Mouse (Mus musculus): ENCODE measurements around the gene Icam5.
"Not testable (repeated sequence)": the region's sequence is repeated elsewhere in the genome, so short reads cannot be mapped to it uniquely, and the experiment has no call there.

- TF ChIP-seq CTCF (IDR thresholded peaks at IDR 0.05; ENCODE audit: low read depth, low read length); POLR2A (IDR thresholded peaks at IDR 0.05; ENCODE audit: borderline replicate concordance, low read depth, low read length): not testable (repeated sequence)
Measured at GRCm38 (mm10) chr9:21010939-21011541, 20.8 kb upstream of the Icam5 start.

Data from bone marrow macrophage, adult 2 months (primary cell).